Mouse (Mus musculus) intestine, postnatal 0 days (tissue): ENCODE measurements around the gene Ell2. TPM values are rescaled to one million over a fixed set of nuclear protein-coding genes. Genes with fewer than 3 reads are reported as not detected.

ENCODE experiments used
- ATAC-seq: fragments of 200-750 bp; cut with Nextera tagmentation; 2 replicates; pipeline ENCODE4 v1.8.0; 2017; ENCODE audit warnings: mild to moderate bottlenecking, moderate TSS enrichment, moderate library complexity
- H3K27ac ChIP-seq: fragments of 300-500 bp; sonication (generic); 2 replicates; pipeline ENCODE4 v1.5.1; 2014; ENCODE audit warnings: mild to moderate bottlenecking, low read depth, low read length, moderate library complexity
- H3K27me3 ChIP-seq: fragments of 300-500 bp; sonication (generic); replicated peaks from 2 replicates; pipeline ENCODE4 v1.6.1; 2014; ENCODE audit warnings: low read length, mixed read lengths; ENCODE audit not compliant: control insufficient read depth, insufficient read depth
- H3K36me3 ChIP-seq: fragments of 300-500 bp; sonication (generic); 2 replicates; pipeline ENCODE4 v1.6.1; 2014; ENCODE audit warnings: mild to moderate bottlenecking, moderate library complexity; ENCODE audit not compliant: control insufficient read depth, insufficient read depth
- H3K4me1 ChIP-seq: fragments of 300-500 bp; sonication (generic); replicated peaks from 2 replicates; pipeline ENCODE4 v1.6.1; 2014; ENCODE audit warnings: antibody characterized with exemption, low read length, mixed read lengths; ENCODE audit not compliant: control insufficient read depth, insufficient read depth
- H3K4me2 ChIP-seq: fragments of 300-500 bp; sonication (generic); replicated peaks from 2 replicates; pipeline ENCODE4 v1.6.1; 2014; ENCODE audit warnings: low read depth, mild to moderate bottlenecking, moderate library complexity
- H3K4me3 ChIP-seq: fragments of 300-500 bp; sonication (generic); 2 replicates; pipeline ENCODE4 v1.5.1; 2014; ENCODE audit warnings: low read depth, low read length
- H3K9ac ChIP-seq: fragments of 300-500 bp; sonication (generic); 2 replicates; pipeline ENCODE4 v1.6.1; 2014; ENCODE audit warnings: mild to moderate bottlenecking, low read depth, low read length
- H3K9me3 ChIP-seq: fragments of 300-500 bp; sonication (generic); 2 replicates; pipeline ENCODE4 v1.6.1; 2016; ENCODE audit warnings: mixed run types; ENCODE audit not compliant: control insufficient read depth
- CTCF ChIP-seq: sonication (generic); IDR thresholded peaks from 2 replicates; pipeline ENCODE4 v1.5.1; 2016; ENCODE audit warnings: low read depth, mild to moderate bottlenecking, control low read depth, antibody characterized with exemption, moderate library complexity
- WGBS: fragments of 180-500 bp; shearing (Covaris S2); extraction: QIAGEN DNeasy Blood & Tissue Kit; methylation state at CpG from one replicate; pipeline ENCODE4 v1.1.7; 2014; 5-methylcytosine and 5-hydroxymethylcytosine counted together
- polyA plus RNA-seq: library from polyadenylated mRNA; unstranded; fragments of >200 nt; fragmentation: Nextera tagmentation; extraction: Ambion mirVana; gene quantifications from 2 replicates; pipeline ENCODE4 v1.2.1, GENCODE M21; 2015

Ell2 gene
- polyA plus RNA-seq, 1 experiment from 2014 or later: 4.1 TPM

GRCm38 (mm10) chr13:75729834-75730233 lies 23.3 kb downstream of the Ell2 start:
- WGBS: 82% methylated on average over 1 of the region's 1 CpGs

GRCm38 (mm10) chr13:75730717-75731116 lies 24.2 kb downstream of the Ell2 start:
- Histone ChIP-seq H3K9ac (no peak overlapping the region), H3K36me3 (no peaks in the 10 kb centered on the region), H3K4me3 (no peak overlapping the region), H3K27ac (no peak overlapping the region), H3K27me3 (no peaks in the 10 kb centered on the region), H3K4me1 (peaks cover 2% of the 10 kb centered on the region; the same call in 1 of the 2 replicates), H3K9me3 (no peaks in the 10 kb centered on the region), H3K4me2 (no peak overlapping the region)
- ATAC-seq: no peak
- TF ChIP-seq CTCF: no peak

More at GRCm38 (mm10) chr13:75729834-75730233, 23.3 kb downstream of the Ell2 start:
- no peak for TF ChIP-seq CTCF
- H3K4me3 ChIP-seq: no peak overlapping the region
- H3K27me3 ChIP-seq: no peaks in the 10 kb centered on the region
- H3K27ac ChIP-seq: no peak overlapping the region
- H3K4me2 ChIP-seq: no peak overlapping the region
- peaks cover 2% of the 10 kb centered on the region; the same call in 1 of the 2 replicates for H3K4me1 ChIP-seq
- ATAC-seq: no peak
- H3K9me3 ChIP-seq: no peaks in the 10 kb centered on the region
- H3K9ac ChIP-seq: no peak overlapping the region
- H3K36me3 ChIP-seq: no peaks in the 10 kb centered on the region

GRCm38 (mm10) chr13:75733594-75734161 lies 27.1 kb downstream of the Ell2 start:
- Histone ChIP-seq H3K4me1 (no peaks in the 10 kb centered on the region), H3K4me3 (no peak overlapping the region), H3K27me3 (no peaks in the 10 kb centered on the region), H3K4me2 (no peak overlapping the region), H3K9ac (no peak overlapping the region), H3K36me3 (no peaks in the 10 kb centered on the region), H3K9me3 (no peaks in the 10 kb centered on the region), H3K27ac (no peak overlapping the region)
- TF ChIP-seq CTCF: no peak
- no peak for ATAC-seq
- 61% methylated on average over 3 of the region's 3 CpGs for WGBS

GRCm38 (mm10) chr13:75734231-75734630 lies 27.7 kb downstream of the Ell2 start:
- Histone ChIP-seq H3K4me2 (no peak overlapping the region), H3K4me1 (no peaks in the 10 kb centered on the region), H3K27me3 (no peaks in the 10 kb centered on the region), H3K4me3 (no peak overlapping the region), H3K9me3 (no peaks in the 10 kb centered on the region), H3K27ac (no peak overlapping the region), H3K9ac (no peak overlapping the region), H3K36me3 (no peaks in the 10 kb centered on the region)
- TF ChIP-seq CTCF: no peak
- ATAC-seq: no peak
- WGBS: 92% methylated on average over 5 of the region's 5 CpGs

- Histone ChIP-seq H3K4me3 (no peak overlapping the region), H3K4me2 (no peak overlapping the region), H3K9me3 (no peaks in the 10 kb centered on the region), H3K27me3 (no peaks in the 10 kb centered on the region), H3K36me3 (no peaks in the 10 kb centered on the region), H3K4me1 (no peaks in the 10 kb centered on the region), H3K27ac (no peak overlapping the region), H3K9ac (no peak overlapping the region)
- ATAC-seq: no peak
- 94% methylated on average over 1 of the region's 1 CpGs for WGBS
- no peak for TF ChIP-seq CTCF
These were observed 29.0 kb downstream of the Ell2 start for GRCm38 (mm10) chr13:75735606-75736005.

- ATAC-seq: no peak
- TF ChIP-seq CTCF: no peak
These were observed 31.4 kb downstream of the Ell2 start for GRCm38 (mm10) chr13:75737991-75738390.

GRCm38 (mm10) chr13:75738536-75738935 lies 32.0 kb downstream of the Ell2 start:
- Histone ChIP-seq H3K4me3 (no peak overlapping the region), H3K4me2 (no peak overlapping the region), H3K9ac (no peak overlapping the region), H3K4me1 (no peaks in the 10 kb centered on the region), H3K9me3 (no peaks in the 10 kb centered on the region), H3K27ac (no peak overlapping the region), H3K27me3 (no peaks in the 10 kb centered on the region), H3K36me3 (no peaks in the 10 kb centered on the region)
- no peak for TF ChIP-seq CTCF
- 51% methylated on average over 6 of the region's 6 CpGs for WGBS
- no peak for ATAC-seq

More at GRCm38 (mm10) chr13:75737991-75738390, 31.4 kb downstream of the Ell2 start:
- H3K4me2 ChIP-seq: no peak overlapping the region
- no peaks in the 10 kb centered on the region for H3K4me1 ChIP-seq
- no peaks in the 10 kb centered on the region for H3K9me3 ChIP-seq
- no peaks in the 10 kb centered on the region for H3K27me3 ChIP-seq
- H3K27ac ChIP-seq: no peak overlapping the region
- WGBS: 62% methylated on average over 7 of the region's 7 CpGs
- no peak overlapping the region for H3K4me3 ChIP-seq
- no peaks in the 10 kb centered on the region for H3K36me3 ChIP-seq
- no peak overlapping the region for H3K9ac ChIP-seq
